Mouse (Mus musculus): ENCODE data around the gene Mfsd2a.

DNA sequence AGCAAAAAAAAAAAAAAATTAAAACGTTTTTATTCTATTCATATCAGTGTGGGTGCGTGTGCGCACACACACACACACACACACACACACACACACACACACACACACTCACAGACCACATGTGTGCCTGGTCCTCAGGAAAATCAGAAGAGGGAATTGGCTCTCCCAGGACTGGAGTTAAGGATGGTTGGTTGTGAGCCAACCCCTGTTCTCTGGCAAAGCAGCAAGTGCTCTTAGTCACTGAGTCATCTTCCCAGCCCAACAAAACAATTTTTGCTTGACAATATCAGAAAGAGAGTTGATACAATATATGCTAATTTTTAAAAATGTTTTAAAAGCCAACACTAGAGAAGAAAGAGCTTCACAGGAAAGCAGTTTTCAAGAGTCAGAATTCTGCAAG lies 23.5 kb downstream of the Mfsd2a start:
- TF ChIP-seq POLR2A (IDR thresholded peaks at IDR 0.05; ENCODE audit: borderline replicate concordance, insufficient read depth, low read length) (no peak), CTCF (IDR thresholded peaks at IDR 0.05; ENCODE audit: borderline replicate concordance, insufficient read depth, low read depth, low read length) (no peak)
